Mouse (Mus musculus) olfactory bulb, adult 2 months (tissue): ENCODE measurements at regions not wholly inside any gene's neighbourhood (a gene's known extent, or its start where the extent isn't known, plus 50 kb on each side); places are given as distances from the start of the nearest gene placed in this dataset.

Experiments
- CTCF ChIP-seq: fragments of 200-500 bp; IDR thresholded peaks from 2 replicates; pipeline ENCODE4 v1.5.1; 2012; ENCODE audit warnings: low read depth, mild to moderate bottlenecking, low read length, moderate library complexity; ENCODE audit not compliant: insufficient read depth
- POLR2A ChIP-seq: fragments of 200-500 bp; IDR thresholded peaks from 2 replicates; pipeline ENCODE4 v1.6.1; 2012; ENCODE audit warnings: mild to moderate bottlenecking, low read depth, low read length, moderate library complexity; ENCODE audit not compliant: insufficient read depth

DNA sequence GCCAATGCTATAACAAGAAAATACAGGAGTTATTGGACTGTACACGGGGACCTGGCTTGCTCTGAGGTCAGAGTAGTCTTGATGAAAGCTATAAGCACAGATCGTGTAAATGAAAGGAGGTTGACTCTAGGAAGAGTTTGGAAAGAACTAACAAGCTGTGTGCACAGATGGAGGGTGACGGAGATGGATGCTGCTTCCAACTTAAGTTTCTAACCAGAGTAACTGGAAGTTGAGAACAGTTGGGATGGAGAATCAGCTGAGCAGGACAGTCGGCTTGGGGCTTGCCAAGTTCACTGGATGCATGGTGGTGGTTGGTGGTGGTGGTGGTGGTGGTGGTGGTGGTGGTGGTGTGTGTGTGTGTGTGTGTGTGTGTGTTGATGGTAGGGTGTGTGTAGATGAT is 291.5 kb downstream of the Fut8 start:
- TF ChIP-seq CTCF (no peak), POLR2A (no peak)
